Mouse (Mus musculus): ENCODE results near the gene Pif1.

Gene Pif1

DNA sequence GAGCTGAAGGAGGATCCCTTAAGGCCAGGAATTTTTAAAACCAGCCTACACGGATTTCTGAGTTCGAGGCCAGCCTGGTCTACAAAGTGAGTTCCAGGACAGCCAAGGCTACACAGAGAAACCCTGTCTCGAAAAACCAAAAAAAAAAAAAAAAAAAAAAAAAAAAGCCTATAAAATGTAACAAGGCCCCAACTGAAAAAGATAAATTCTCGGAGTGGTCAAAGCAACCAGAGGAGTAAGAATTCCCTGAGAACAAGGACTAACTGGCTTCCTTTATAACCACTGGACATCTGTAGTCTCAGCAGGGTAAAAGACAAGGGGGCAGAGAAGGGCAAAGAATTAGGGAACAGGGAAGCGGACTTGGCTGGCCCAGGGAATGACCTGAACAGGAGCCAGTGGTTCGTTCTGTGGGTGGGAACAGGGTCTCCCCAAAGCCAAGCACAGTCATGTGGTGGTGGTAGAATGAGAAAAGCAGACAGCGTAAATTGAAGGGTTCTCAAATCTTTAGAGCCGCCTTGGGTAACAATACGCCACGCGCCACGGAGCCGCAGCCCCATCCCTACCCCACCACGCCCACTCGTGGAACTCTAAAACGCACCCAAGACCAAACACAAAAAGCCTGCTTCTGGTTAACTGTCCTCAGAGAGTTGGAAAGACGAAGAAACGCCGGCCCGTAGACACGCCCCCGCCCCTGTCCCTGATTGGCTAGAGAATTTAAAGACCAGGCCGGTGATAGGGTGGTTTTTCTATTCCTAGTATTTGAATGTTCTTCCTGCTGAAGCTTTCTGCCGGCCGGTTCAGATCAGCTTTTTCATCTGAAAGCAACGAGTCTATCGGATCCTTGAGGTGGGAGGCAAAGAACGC lies at the start of gene Pif1:
Pif1 (plus strand) TSS at position 755 of the 864 bp plus-strand sequence.
- peak; percentile 57 to 72 for DNase-seq (ENCODE audit: low spot score in 2 of 2)

DNA sequence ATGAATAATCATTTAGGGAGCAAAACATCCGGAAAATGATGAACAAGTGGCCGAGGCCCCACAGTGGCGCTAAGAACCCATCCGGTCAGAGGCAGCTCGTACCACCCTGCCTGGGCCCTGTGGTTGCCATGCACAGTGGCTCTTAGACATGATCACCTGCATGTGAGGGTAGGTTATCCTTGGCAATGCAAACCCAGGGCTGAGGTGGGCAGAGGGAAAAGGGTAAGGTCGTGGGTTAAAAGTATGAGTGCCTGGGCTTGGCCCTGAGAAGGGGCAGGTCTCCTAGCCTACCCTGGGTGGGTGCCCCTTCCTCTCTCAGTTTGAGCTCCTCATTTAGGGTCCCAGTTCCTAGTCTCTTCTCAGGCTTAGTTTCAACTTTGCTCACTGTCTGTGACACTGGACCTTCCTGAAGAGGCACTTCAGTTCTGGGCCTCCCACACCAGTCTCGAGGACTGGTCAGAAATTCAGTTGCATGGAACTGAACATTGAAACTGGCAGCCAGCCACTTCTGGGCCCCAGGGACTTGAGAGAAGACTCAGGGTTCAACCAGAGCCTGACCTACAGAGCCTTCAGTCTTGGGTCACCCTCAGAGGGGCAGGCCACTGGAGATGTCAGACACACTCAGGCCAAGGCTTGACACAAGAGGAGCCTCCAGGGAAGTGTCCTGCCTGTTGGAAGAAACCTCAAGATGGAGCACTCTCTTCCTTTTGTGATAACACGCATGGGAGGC lies 48.9 kb upstream of the Pif1 start:
- no peak for DNase-seq (ENCODE audit: low spot score in 2 of 2)

GRCm38 (mm10) chr9:65539697-65540096 lies 47.3 kb upstream of the Pif1 start:
- DNase-seq (ENCODE audit: low spot score in 2 of 2) = no peak

GRCm38 (mm10) chr9:65541126-65542068 lies 45.6 kb upstream of the Pif1 start:
- DNase-seq (ENCODE audit: low spot score in 2 of 2) = peak; percentile 23 to 33

- no peak for DNase-seq (ENCODE audit: low spot score in 2 of 2)
Measured at GRCm38 (mm10) chr9:65542111-65542524, 44.8 kb upstream of the Pif1 start.

GRCm38 (mm10) chr9:65545635-65546412 lies 41.1 kb upstream of the Pif1 start:
- no peak for DNase-seq (ENCODE audit: low spot score in 2 of 2)

- DNase-seq (ENCODE audit: low spot score in 2 of 2) = no peak
Measured at GRCm38 (mm10) chr9:65546413-65546695, 40.6 kb upstream of the Pif1 start.

DNA sequence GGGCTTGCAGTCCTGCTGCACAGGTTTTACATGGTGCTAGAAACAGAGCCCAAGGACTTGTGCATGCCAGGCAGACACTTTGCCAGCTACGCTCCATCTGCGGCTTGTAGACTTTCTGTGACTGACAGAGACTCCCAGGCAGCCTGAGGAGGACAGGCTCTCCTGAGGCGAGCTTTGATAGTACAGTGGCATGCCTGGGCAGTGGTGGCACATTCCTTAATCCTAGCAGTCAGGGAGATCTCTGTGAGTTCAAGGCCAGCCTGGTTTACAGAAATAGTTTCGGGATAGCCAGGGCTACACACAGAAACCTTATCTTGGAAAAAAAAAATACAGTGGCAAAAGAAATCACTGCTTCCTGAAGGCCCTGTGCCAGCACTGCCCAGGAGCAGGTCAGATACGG lies 39.8 kb upstream of the Pif1 start:
- DNase-seq (ENCODE audit: low spot score in 2 of 2) = no peak

DNA sequence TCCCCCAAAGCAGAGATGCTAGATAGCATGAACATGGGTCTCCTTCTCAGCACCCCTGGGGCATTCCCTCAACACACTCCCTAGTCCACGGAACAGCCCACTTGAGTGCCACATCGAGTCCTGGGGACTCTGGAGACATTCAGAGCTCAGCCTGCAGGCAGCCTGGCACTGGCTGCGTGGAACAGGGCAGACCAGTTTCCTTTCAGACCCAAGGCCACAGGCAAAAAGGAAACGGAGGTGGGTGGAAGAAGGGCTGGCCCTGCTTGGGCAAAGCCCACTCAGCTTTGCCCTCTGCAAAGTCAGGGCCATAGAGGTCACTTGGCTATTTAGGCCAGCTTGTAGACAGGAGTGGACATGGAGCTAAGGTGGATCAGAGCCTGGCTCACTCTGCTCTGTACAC lies 39.1 kb upstream of the Pif1 start:
- no peak for DNase-seq (ENCODE audit: low spot score in 2 of 2)

DNA sequence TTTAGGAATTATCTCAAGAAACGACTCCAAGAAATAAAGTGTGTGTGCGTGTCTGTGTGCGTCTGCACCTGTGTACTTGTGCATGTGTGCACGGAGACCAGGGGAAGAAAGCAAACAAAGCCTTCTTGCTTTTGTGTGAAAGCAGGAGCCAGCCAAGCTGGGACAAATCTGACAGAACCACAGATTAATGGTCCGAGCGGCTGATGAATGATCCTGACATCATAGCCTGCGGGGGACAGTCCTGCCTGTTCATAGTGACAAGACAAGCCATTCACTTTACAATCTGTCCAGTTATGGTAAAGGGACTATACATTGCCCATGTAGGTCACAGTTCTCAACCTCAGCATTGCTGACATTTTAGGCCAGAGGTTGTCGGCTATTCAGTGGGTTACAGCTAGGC lies 38.6 kb upstream of the Pif1 start:
- no peak for DNase-seq (ENCODE audit: low spot score in 2 of 2)

- DNase-seq (ENCODE audit: low spot score in 2 of 2) = no peak
Measured at GRCm38 (mm10) chr9:65549139-65549538, 37.8 kb upstream of the Pif1 start.

DNA sequence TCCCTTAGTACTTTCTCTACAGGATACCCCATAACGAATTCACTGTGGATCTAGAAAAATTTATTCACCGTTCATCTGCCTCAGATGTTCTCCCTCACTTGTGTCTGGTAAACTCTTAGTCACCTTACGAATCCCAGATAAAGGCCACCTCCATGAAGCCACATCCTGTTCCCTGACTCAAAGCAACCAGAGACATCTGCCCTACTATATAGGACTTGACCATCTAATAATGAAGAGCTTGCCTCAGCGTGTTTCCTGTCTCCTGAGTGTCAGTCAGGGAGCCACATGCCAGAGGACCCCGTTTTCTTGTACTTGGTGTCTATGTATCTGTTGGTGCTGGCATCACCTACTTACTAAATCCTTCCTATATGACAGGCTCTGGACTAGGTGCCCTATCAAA lies 37.3 kb upstream of the Pif1 start:
- no peak for DNase-seq (ENCODE audit: low spot score in 2 of 2)

GRCm38 (mm10) chr9:65550079-65550831 lies 36.7 kb upstream of the Pif1 start:
- DNase-seq (ENCODE audit: low spot score in 2 of 2) = no peak

DNA sequence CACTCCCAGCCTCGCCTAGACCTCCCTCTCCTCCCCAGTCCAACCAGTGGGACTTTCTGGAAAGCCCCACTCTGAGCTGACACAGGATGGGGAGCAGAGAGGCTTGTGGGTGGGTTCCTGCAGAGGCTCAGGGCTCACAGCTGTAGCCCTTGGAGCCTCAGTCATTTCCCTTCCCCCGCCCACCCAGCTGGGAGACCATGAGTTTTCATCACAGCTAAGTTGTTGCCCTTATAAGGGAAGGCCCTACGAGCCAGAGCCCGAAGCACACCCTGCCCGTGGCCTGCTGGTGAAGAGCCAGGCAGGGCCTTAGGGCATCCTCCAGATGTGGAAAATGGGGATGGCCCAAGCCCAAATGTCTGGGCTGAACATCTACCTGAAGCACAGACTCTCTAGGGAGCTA lies 35.9 kb upstream of the Pif1 start:
- DNase-seq (ENCODE audit: low spot score in 2 of 2) = no peak

GRCm38 (mm10) chr9:65552141-65552540 lies 34.8 kb upstream of the Pif1 start:
- DNase-seq (ENCODE audit: low spot score in 2 of 2) = no peak

GRCm38 (mm10) chr9:65552711-65553110 lies 34.2 kb upstream of the Pif1 start:
- DNase-seq (ENCODE audit: low spot score in 2 of 2) = no peak

DNA sequence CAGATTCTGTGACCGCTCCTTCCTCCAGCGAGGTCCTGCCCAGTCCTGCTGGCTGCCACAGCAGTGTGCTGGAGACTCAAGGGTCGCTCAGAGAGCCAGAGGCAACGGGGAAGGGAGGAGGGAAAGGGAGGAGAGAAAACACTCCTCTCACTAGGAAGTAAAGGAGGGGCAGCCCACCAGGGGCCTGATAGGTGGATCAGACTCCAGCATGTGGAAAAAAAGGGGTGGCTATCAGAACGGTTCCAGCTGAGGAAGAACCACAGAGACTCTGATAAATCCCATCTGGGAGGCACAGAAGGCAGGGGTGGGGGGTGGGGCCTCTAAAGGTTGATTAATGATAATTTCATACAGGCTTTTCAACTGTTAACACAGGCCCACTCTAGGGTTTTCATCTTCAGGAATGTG lies 32.0 kb upstream of the Pif1 start:
- DNase-seq (ENCODE audit: low spot score in 2 of 2) = no peak

DNA sequence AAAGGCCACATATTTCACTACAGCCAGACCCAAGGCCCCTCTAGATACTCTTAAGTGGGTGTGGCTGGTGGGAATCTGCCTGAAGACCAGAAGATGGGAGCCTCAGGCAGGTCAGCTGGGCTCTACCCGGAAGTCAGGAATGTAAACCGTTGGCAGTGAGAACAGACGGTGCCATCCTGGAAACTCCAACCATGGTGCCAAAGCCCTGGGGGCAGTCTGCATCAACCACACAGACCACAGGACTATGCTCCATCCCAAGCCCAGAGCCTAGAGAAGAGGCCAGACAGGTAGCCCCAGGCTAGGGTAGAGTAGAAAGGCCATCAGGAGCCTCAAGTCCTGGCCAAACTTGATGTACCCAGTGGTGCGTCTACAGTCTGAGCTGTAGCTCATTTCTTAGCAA lies 31.3 kb upstream of the Pif1 start:
- no peak for DNase-seq (ENCODE audit: low spot score in 2 of 2)

DNA sequence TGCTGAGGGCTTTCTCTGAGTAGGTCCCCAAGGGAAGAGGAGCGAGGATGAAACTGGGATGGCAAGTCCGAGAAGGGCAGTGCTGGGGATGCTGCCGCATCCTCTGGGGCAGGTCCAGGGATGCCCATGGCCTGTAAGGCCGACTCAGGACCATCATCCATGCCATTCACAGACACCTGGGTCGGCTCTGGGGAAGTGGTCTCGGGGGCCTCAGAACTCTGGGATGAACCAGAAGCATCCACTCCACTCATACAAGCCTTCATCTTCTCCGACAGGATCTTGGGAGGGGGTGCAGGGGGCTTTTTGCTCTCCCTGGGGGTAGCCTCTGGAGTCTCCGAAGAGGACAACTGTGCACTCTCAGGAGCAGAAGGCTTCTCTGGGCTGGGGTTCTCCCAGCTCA lies 30.6 kb upstream of the Pif1 start:
- DNase-seq (ENCODE audit: low spot score in 2 of 2) = no peak

- no peak for DNase-seq (ENCODE audit: low spot score in 2 of 2)
Measured at GRCm38 (mm10) chr9:65556979-65557378, 30.0 kb upstream of the Pif1 start.

DNA sequence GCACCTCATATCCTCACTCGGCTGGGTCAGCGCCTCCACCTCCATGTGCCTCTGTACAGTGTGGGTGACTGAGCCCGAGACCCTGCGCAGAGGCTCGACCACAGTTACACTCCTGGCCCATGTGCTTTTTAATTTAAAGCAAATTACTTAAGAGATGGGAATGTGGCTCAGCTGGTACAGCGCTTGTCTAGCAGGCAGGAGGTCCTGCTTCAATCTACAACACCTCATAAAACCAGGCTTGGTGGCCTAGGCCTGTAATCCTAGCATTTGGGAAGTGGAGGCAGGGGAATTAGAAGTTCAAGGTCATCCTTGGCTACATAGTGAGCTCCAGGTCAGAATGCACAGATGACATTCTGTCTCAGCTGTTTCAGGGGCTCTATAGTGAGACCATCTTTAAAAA lies 28.2 kb upstream of the Pif1 start:
- no peak for DNase-seq (ENCODE audit: low spot score in 2 of 2)
